Mouse (Mus musculus) CH12.LX (cell line): ENCODE results near the gene Rab11fip5.

ENCODE experiments used
- ELF1 ChIP-seq: IDR thresholded peaks from 2 replicates; pipeline ENCODE4 v1.6.1; 2014; ENCODE audit warnings: low read depth, mild to moderate bottlenecking, inconsistent platforms, low read length, improper control_type of control experiment
- MEF2A ChIP-seq: IDR thresholded peaks from 2 replicates; pipeline ENCODE4 v1.6.1; 2014; ENCODE audit warnings: low read depth, mild to moderate bottlenecking, inconsistent platforms, low read length, improper control_type of control experiment, borderline replicate concordance
- MXI1 ChIP-seq: IDR thresholded peaks from 2 replicates; pipeline ENCODE4 v1.6.1; 2011; ENCODE audit warnings: mild to moderate bottlenecking, low read depth, low read length, improper control_type of control experiment
- POLR2A ChIP-seq: IDR thresholded peaks from 2 replicates; pipeline ENCODE4 v1.6.1; 2011; ENCODE audit warnings: low read depth, mild to moderate bottlenecking, improper control_type of control experiment, low read length
- POLR2AphosphoS2 ChIP-seq: IDR thresholded peaks from 2 replicates; pipeline ENCODE4 v1.6.1; 2011; ENCODE audit warnings: low read depth, low read length, improper control_type of control experiment

- no peak for TF ChIP-seq MXI1
- TF ChIP-seq MEF2A = no peak
- no peak for TF ChIP-seq POLR2A
- TF ChIP-seq POLR2AphosphoS2 = no peak
- TF ChIP-seq ELF1 = no peak
Measured at GRCm38 (mm10) chr6:85366387-85366786, 8.0 kb downstream of the Rab11fip5 start.
